ENCODE assay signal across 28 mouse cellular contexts in the genomic region with DNA sequence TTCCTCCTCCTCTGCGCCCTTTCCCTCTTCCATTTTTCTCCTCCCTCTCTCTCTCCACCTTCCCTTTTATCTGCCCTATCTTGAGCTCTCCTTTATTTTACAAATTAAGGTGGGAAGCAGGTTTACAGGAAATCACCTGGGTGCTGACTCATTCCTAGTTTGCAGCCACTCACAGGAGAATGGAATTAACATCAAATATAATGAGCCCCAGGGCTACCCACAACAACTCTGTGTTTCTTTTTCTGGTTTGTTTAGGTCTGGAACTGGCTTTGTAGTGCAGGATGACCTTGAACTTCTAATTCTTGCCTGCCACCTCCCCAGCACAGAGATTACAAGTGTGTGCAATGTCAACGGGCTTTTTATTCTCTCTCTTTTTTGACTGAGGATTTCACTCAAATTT. TPM values are rescaled to one million over a fixed set of nuclear protein-coding genes. Genes with fewer than 3 reads are reported as not detected.
DNase-seq lines count a peak whose midpoint lies in the region; ATAC-seq and TF ChIP-seq lines count a peak whose summit lies in the region.
"Had no signal": no experiment of that assay in that cellular context is flagged by ENCODE, and none has a peak within 500 bp of the region (broad histone marks: within the 10 kb centered on the region; RNA-seq: fewer than 3 reads in every experiment).

No protein-coding gene starts in this region.

- 55% methylated on average over 2 of the region's 2 CpGs for WGBS in liver, adult 2 months
- WGBS in liver, embryonic 11.5 days: 68% methylated on average over 2 of the region's 2 CpGs
- WGBS in heart, embryonic 10.5 days: 76% methylated on average over 2 of the region's 2 CpGs

- no peaks in the 10 kb centered on the region for H3K36me3 ChIP-seq in liver, adult 2 months (ENCODE audit: control insufficient read depth, insufficient read depth, low read length)
- no peaks in the 10 kb centered on the region for H3K36me3 ChIP-seq in liver, embryonic 11.5 days (ENCODE audit: control insufficient read depth, insufficient read depth, low read length)
- no peaks in the 10 kb centered on the region for H3K36me3 ChIP-seq in ES-E14 (ENCODE audit: control insufficient read depth, insufficient read depth, low read length, poor library complexity, severe bottlenecking)
- H3K36me3 ChIP-seq in heart, embryonic 10.5 days: no peaks in the 10 kb centered on the region
- H3K36me3 ChIP-seq: embryonic facial prominence, embryonic 13.5 days; embryonic facial prominence, embryonic 15.5 days; forebrain, embryonic 10.5 days; forebrain, embryonic 12.5 days had no signal

- in situ Hi-C loops in ES-E14 (cut with MboI; ENCODE audit: low sequenced_read_pairs in 2 of 2, unreplicated experiment in 2 of 2): no loop called here

- no peak overlapping the region; the same call in 1 of the 2 replicates for H3K27ac ChIP-seq in liver, adult 2 months (replicated peaks; ENCODE audit: insufficient read depth, low read depth, low read length)
- no peak overlapping the region for H3K27ac ChIP-seq in liver, embryonic 11.5 days (ENCODE audit: low read depth, low read length)
- peak overlapping the region; percentile 43; the same call in 1 of the 2 replicates for H3K27ac ChIP-seq in ES-E14 (ENCODE audit: insufficient read depth, low read depth, low read length, poor library complexity, severe bottlenecking)
- H3K27ac ChIP-seq in heart, embryonic 10.5 days: no peak overlapping the region
- H3K27ac ChIP-seq: embryonic facial prominence, embryonic 13.5 days; embryonic facial prominence, embryonic 15.5 days; forebrain, embryonic 10.5 days; forebrain, embryonic 12.5 days had no signal

- H3K9me3 ChIP-seq in liver, embryonic 11.5 days (ENCODE audit: control insufficient read depth, low read length): no peaks in the 10 kb centered on the region
- 0 out of 2 replicates have a peak, but pooled peaks cover 1% of the 10 kb centered on the region for H3K9me3 ChIP-seq in ES-E14 (ENCODE audit: control insufficient read depth, insufficient read depth, low read depth, low read length)
- no peaks in the 10 kb centered on the region for H3K9me3 ChIP-seq in heart, embryonic 10.5 days
- H3K9me3 ChIP-seq: embryonic facial prominence, embryonic 13.5 days; embryonic facial prominence, embryonic 15.5 days; forebrain, embryonic 10.5 days had no signal

- no peak for ATAC-seq in liver, embryonic 11.5 days (replicated peaks; ENCODE audit: low FRiP score)
- ATAC-seq: CD4-positive, CD25-positive, alpha-beta regulatory T cell, adult 4 months; forebrain, embryonic 14.5 days; forebrain, embryonic 16.5 days had no signal

- H3K79me2 ChIP-seq in liver, adult 2 months (ENCODE audit: control insufficient read depth, insufficient read depth, low read length): no peaks in the 10 kb centered on the region

- TF ChIP-seq CTCF in liver, adult 2 months (IDR thresholded peaks at IDR 0.05; ENCODE audit: low read depth, low read length): no peak

- TF ChIP-seq POLR2A in liver, adult 2 months (IDR thresholded peaks at IDR 0.05; ENCODE audit: extremely low read depth, insufficient read depth, low read length): no peak

- no peaks in the 10 kb centered on the region for H3K27me3 ChIP-seq in liver, adult 2 months (ENCODE audit: control insufficient read depth, insufficient read depth, low read length)
- no peaks in the 10 kb centered on the region for H3K27me3 ChIP-seq in liver, embryonic 11.5 days (replicated peaks; ENCODE audit: control insufficient read depth, insufficient read depth, low read length)
- H3K27me3 ChIP-seq in heart, embryonic 10.5 days (ENCODE audit: insufficient read depth, poor library complexity, severe bottlenecking): no peaks in the 10 kb centered on the region
- H3K27me3 ChIP-seq: CH12.LX; embryonic facial prominence, embryonic 13.5 days; embryonic facial prominence, embryonic 15.5 days; forebrain, embryonic 12.5 days had no signal

- no peak overlapping the region for H3K9ac ChIP-seq in liver, adult 2 months (ENCODE audit: low read depth, low read length)
- no peak overlapping the region for H3K9ac ChIP-seq in liver, embryonic 11.5 days (ENCODE audit: low read depth, low read length)
- H3K9ac ChIP-seq in ES-E14 (ENCODE audit: insufficient read depth, low read depth, low read length, poor library complexity, severe bottlenecking): no peak overlapping the region
- H3K9ac ChIP-seq: embryonic facial prominence, embryonic 13.5 days; embryonic facial prominence, embryonic 15.5 days; forebrain, embryonic 12.5 days had no signal

- DNase-seq in liver, adult 2 months (ENCODE audit: extremely low read depth, low read depth, low spot score): peak; percentile 51
- DNase-seq in liver, embryonic 11.5 days (ENCODE audit: low spot score): no peak
- no peak for DNase-seq in ES-E14 (ENCODE audit: low read depth, low spot score)
- DNase-seq in ZHBTc4 (ENCODE audit: low read depth, low spot score): peak; percentile 71
- no peak for DNase-seq in heart, embryonic 10.5 days (ENCODE audit: low spot score)
- DNase-seq in heart, adult 8-10 months (ENCODE audit: low spot score): no peak
- DNase-seq: adrenal gland, adult 2 months; adrenal gland, postnatal 10 days; adrenal gland, postnatal 25 days; B cell, adult 2 months; cerebellum, adult 11 months; cerebellum, adult 18-20 months; cerebellum, adult 8-10 months; cerebellum, adult 9-11 months; cerebellum, postnatal 14 days; cerebellum, postnatal 36 days; embryo, embryonic 11 days had no signal

- peaks cover 7% of the 10 kb centered on the region; the same call in 1 of the 2 replicates for H3K4me1 ChIP-seq in liver, adult 2 months (ENCODE audit: control insufficient read depth, insufficient read depth, low read length)
- no peaks in the 10 kb centered on the region for H3K4me1 ChIP-seq in liver, embryonic 11.5 days (replicated peaks; ENCODE audit: control insufficient read depth, insufficient read depth, low read length)
- peaks cover 0 to 4% of the 10 kb centered on the region in 2 experiments; a peak in 1 of 4 replicates for H3K4me1 ChIP-seq in ES-E14 (ENCODE audit: control insufficient read depth in 2 of 2, insufficient read depth in 2 of 2, low read length in 2 of 2, poor library complexity in 1 of 2)
- H3K4me1 ChIP-seq in heart, embryonic 10.5 days: no peaks in the 10 kb centered on the region
- H3K4me1 ChIP-seq: embryonic facial prominence, embryonic 13.5 days; embryonic facial prominence, embryonic 15.5 days; forebrain, embryonic 10.5 days; forebrain, embryonic 12.5 days had no signal

- H3K4me2 ChIP-seq in liver, embryonic 11.5 days: no peak overlapping the region
- H3K4me2 ChIP-seq: embryonic facial prominence, embryonic 13.5 days; embryonic facial prominence, embryonic 15.5 days; forebrain, embryonic 12.5 days had no signal

- H3K4me3 ChIP-seq in liver, adult 2 months (ENCODE audit: insufficient read depth, low read depth, low read length): no peak overlapping the region
- no peak overlapping the region for H3K4me3 ChIP-seq in liver, embryonic 11.5 days (ENCODE audit: low read depth, low read length)
- no peak overlapping the region for H3K4me3 ChIP-seq in ES-E14 (ENCODE audit: insufficient read depth in 1 of 2, low read depth in 1 of 2, low read length in 2 of 2, poor library complexity in 1 of 2, severe bottlenecking in 1 of 2)
- no peak overlapping the region for H3K4me3 ChIP-seq in heart, embryonic 10.5 days
- H3K4me3 ChIP-seq: embryonic facial prominence, embryonic 13.5 days; embryonic facial prominence, embryonic 15.5 days; erythroblast, embryonic 14.5 days; forebrain, embryonic 10.5 days; forebrain, embryonic 12.5 days had no signal

TF ChIP-seq in ES-E14, 5 proteins besides CTCF, POLR2A, EP300 and RAD21:
- no peak for TF ChIP-seq CHD2 (IDR thresholded peaks at IDR 0.05; ENCODE audit: low read depth, low read length)
- TF ChIP-seq MAFK (IDR thresholded peaks at IDR 0.05; ENCODE audit: insufficient read depth, low read depth, low read length): peak; percentile 70
- no peak for TF ChIP-seq HCFC1 (IDR thresholded peaks at IDR 0.05; ENCODE audit: borderline replicate concordance, insufficient read depth, low read length)
- no peak for TF ChIP-seq ZC3H11A (IDR thresholded peaks at IDR 0.05; ENCODE audit: borderline replicate concordance, low read depth, low read length)

RNA-seq across cellular contexts. Expression of a gene that starts 7.0 kb away (rescaled TPM):
- 0.07 TPM in 1 of 2 replicates, not detected in the other for total RNA-seq in liver, adult 2 months (2014; rRNA removed)
- not detected in 2 replicates for polyA plus RNA-seq in liver, adult 2 months (2012; rRNA removed)
- 0.08 and 0.19 TPM in 2 replicates for polyA plus RNA-seq in liver, embryonic 11.5 days (2014; fragmentation: Nextera tagmentation; extraction: Ambion mirVana)
- total RNA-seq in ES-E14 (2012; rRNA removed): 0.40 and 0.85 TPM in 2 replicates
- polyA plus RNA-seq in heart, embryonic 10.5 days (2016; fragmentation: Nextera tagmentation; extraction: Ambion mirVana): 0.28 and 0.38 TPM in 2 replicates
- total RNA-seq in heart, adult 8-10 months (2022): under 1 TPM in 2 of 4 experiments, not detected in 2; 0.11 to 0.16 TPM
- total RNA-seq: common myeloid progenitor, adult 5-6 weeks; MEL had no signal
- polyA plus RNA-seq: erythroblast, embryonic 14.5 days had no signal

RNA-seq across cellular contexts. Expression of a gene that starts 22.9 kb away (rescaled TPM):
- 44.8 and 53.7 TPM in 2 replicates for total RNA-seq in liver, adult 2 months (2014; rRNA removed)
- 6.0 and 7.5 TPM in 2 replicates for polyA plus RNA-seq in liver, adult 2 months (2012; rRNA removed)
- polyA plus RNA-seq in liver, embryonic 11.5 days (2014; fragmentation: Nextera tagmentation; extraction: Ambion mirVana): 57.4 and 59.7 TPM in 2 replicates
- 32.7 and 50.5 TPM in 2 replicates for total RNA-seq in ES-E14 (2012; rRNA removed)
- polyA plus RNA-seq in heart, embryonic 10.5 days (2016; fragmentation: Nextera tagmentation; extraction: Ambion mirVana): 71.7 and 90.6 TPM in 2 replicates
- total RNA-seq in heart, adult 8-10 months (2022): 10 to 100 TPM; 52.6 to 57.1 (median 53.8) TPM

Comparison
In these comparisons a context has a peak if more than half of its experiments do, and no peak if none do; other contexts are left out.
1. DNase-seq: peak in liver, adult 2 months (single experiment) and ZHBTc4 (single experiment); none in liver, embryonic 11.5 days (single experiment), ES-E14 (single experiment), heart, embryonic 10.5 days (single experiment) and heart, adult 8-10 months (single experiment).